Comparison of ENCODE assay signal across 8 mouse cellular contexts in the genomic region with DNA sequence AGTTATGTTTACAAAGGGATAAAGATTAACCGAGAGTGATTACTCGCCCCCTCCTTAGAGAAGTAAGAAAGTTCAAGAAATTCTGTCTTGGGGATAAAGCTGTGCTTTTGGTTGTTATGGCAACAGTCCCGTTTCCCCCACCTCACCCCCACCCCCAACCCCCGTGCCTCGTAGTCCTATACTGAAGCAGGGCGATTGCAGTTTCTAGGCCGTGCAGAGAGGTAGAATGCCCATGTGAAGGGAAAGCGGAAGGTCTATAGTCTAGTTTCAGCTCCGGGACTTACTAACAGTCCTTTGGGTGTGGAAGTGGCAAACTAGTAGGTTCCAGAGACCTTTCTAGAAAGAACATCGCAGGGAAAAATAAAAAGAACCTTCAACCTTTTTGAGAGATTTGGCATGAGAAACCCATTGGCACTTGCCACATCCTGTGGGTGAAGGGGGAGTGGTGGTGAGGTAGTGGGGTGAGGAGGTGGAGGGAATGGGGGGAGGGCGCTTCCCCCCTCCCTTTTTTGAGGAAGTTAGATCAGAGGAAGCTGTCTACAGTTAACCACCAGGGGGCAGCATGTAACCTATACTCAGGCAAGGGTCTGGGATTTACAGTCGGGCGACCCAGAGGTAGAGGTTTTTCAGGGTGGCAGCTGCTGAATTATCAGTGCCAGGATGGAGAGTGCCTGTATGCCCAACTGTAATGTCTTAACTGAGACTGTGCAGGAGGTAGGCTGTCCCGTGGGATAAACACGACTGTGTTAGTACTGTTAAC. TPM values are rescaled to one million over a fixed set of nuclear protein-coding genes. Genes with fewer than 3 reads are reported as not detected.
DNase-seq lines count a peak whose midpoint lies in the region; ATAC-seq and TF ChIP-seq lines count a peak whose summit lies in the region.

No protein-coding gene starts in this region.

- no peaks in the 10 kb centered on the region for H3K27me3 ChIP-seq in MEL (ENCODE audit: control insufficient read depth in 1 of 2, insufficient read depth in 2 of 2, low read length in 2 of 2)
- H3K27me3 ChIP-seq in forebrain, embryonic 15.5 days = 0 out of 2 replicates have a peak, but pooled peaks cover 3% of the 10 kb centered on the region
- peaks cover 5% of the 10 kb centered on the region for H3K27me3 ChIP-seq in neural tube, embryonic 15.5 days (replicated peaks)

- H3K4me1 ChIP-seq in MEL (ENCODE audit: control insufficient read depth in 1 of 2, insufficient read depth in 2 of 2, low read length in 2 of 2) = peaks cover 16 to 23% of the 10 kb centered on the region in 2 experiments
- H3K4me1 ChIP-seq in forebrain, embryonic 15.5 days = peaks cover 17% of the 10 kb centered on the region
- peaks cover 16% of the 10 kb centered on the region for H3K4me1 ChIP-seq in neural tube, embryonic 15.5 days

- H3K4me2 ChIP-seq in forebrain, embryonic 15.5 days (replicated peaks) = peak overlapping the region; percentile 40
- peak overlapping the region; percentile 26 for H3K4me2 ChIP-seq in neural tube, embryonic 15.5 days

- H3K36me3 ChIP-seq in MEL (ENCODE audit: control insufficient read depth in 1 of 2, insufficient read depth in 2 of 2, low read length in 2 of 2) = peaks cover 0 to 17% of the 10 kb centered on the region in 2 experiments; a peak in 2 of 4 replicates
- no peaks in the 10 kb centered on the region for H3K36me3 ChIP-seq in forebrain, embryonic 15.5 days
- H3K36me3 ChIP-seq in neural tube, embryonic 15.5 days = no peaks in the 10 kb centered on the region

- H3K4me3 ChIP-seq in MEL (ENCODE audit: control insufficient read depth in 1 of 2, insufficient read depth in 1 of 2, low read depth in 2 of 2, low read length in 2 of 2) = peak overlapping the region; percentile 21 to 32; a peak in 3 of 4 replicates
- 0 out of 2 replicates have a peak overlapping the region, but pooled peaks have one; percentile 5 for H3K4me3 ChIP-seq in forebrain, embryonic 15.5 days
- peak overlapping the region; percentile 31; the same call in 1 of the 2 replicates for H3K4me3 ChIP-seq in layer of hippocampus, adult 2 months
- no peak overlapping the region for H3K4me3 ChIP-seq in neural tube, embryonic 15.5 days (replicated peaks)

- peak overlapping the region; percentile 30 for H3K9ac ChIP-seq in MEL (ENCODE audit: control insufficient read depth, low read depth, low read length, poor library complexity, severe bottlenecking)
- no peak overlapping the region for H3K9ac ChIP-seq in forebrain, embryonic 15.5 days (replicated peaks)
- no peak overlapping the region for H3K9ac ChIP-seq in neural tube, embryonic 15.5 days (replicated peaks)

- 3% methylated on average over 15 of the region's 15 CpGs for WGBS in forebrain, embryonic 15.5 days
- WGBS in neural tube, embryonic 15.5 days = 22% methylated on average over 15 of the region's 15 CpGs

- no peaks in the 10 kb centered on the region for H3K79me2 ChIP-seq in MEL (ENCODE audit: control insufficient read depth, insufficient read depth, low read length, poor library complexity)

- TF ChIP-seq POLR2A in MEL (IDR thresholded peaks at IDR 0.05; ENCODE audit: control insufficient read depth in 1 of 2, insufficient read depth in 1 of 2, low read depth in 1 of 2, low read length in 2 of 2, poor library complexity in 1 of 2) = no peak

- TF ChIP-seq CTCF in MEL (IDR thresholded peaks at IDR 0.05 in 2 of 3, conservative IDR thresholded peaks at IDR 0.05 in 1 of 3; ENCODE audit: control insufficient read depth in 1 of 3, insufficient read depth in 1 of 3, low read depth in 2 of 3, low read length in 3 of 3, poor library complexity in 1 of 3, severe bottlenecking in 1 of 3) = peak; percentile 57 to 78 (median 65)
- TF ChIP-seq CTCF in layer of hippocampus, adult 2 months (conservative IDR thresholded peaks at IDR 0.05) = peak; percentile 93

- peak; percentile 73; the same call in 1 of the 2 replicates for ATAC-seq in forebrain, embryonic 15.5 days (replicated peaks)
- peak; percentile 35; the same call in 1 of the 2 replicates for ATAC-seq in neural tube, embryonic 15.5 days (ENCODE audit: low FRiP score)

- TF ChIP-seq EP300 in MEL (IDR thresholded peaks at IDR 0.05; ENCODE audit: low read depth in 1 of 2, low read length in 2 of 2) = peak; percentile 12 to 23; a peak in 2 of 4 replicates

- H3K27ac ChIP-seq in MEL (ENCODE audit: control insufficient read depth, low read depth, low read length) = no peak overlapping the region
- no peak overlapping the region for H3K27ac ChIP-seq in forebrain, embryonic 15.5 days (replicated peaks)
- H3K27ac ChIP-seq in layer of hippocampus, adult 2 months = peak overlapping the region; percentile 80
- no peak overlapping the region for H3K27ac ChIP-seq in neural tube, embryonic 15.5 days (replicated peaks)

- peak; percentile 90 for DNase-seq in MEL (ENCODE audit: low read depth, low spot score)
- DNase-seq in c-Kit-positive CD71-positive TER-119-negative erythroid progenitor cells, embryonic 14.5 days (ENCODE audit: low read depth) = peak; percentile 36
- DNase-seq in heart, postnatal 4 days = peak; percentile 67
- peak; percentile 79 to 83 for DNase-seq in layer of hippocampus, adult 2 months (ENCODE audit: low spot score in 2 of 2)
- DNase-seq in lung, adult 18-20 months = peak; percentile 43 to 61
- DNase-seq in testis, postnatal 14 days (ENCODE audit: low spot score) = peak; percentile 53

- no peaks in the 10 kb centered on the region for H3K9me3 ChIP-seq in MEL (replicated peaks; ENCODE audit: insufficient read depth, low read length)
- no peaks in the 10 kb centered on the region for H3K9me3 ChIP-seq in forebrain, embryonic 15.5 days
- H3K9me3 ChIP-seq in neural tube, embryonic 15.5 days (replicated peaks) = no peaks in the 10 kb centered on the region

- peak; percentile 71 for TF ChIP-seq RAD21 in MEL (IDR thresholded peaks at IDR 0.05; ENCODE audit: low read depth, low read length)

TF ChIP-seq in MEL, 35 proteins besides CTCF, POLR2A, EP300 and RAD21:
- TF ChIP-seq USF1 (IDR thresholded peaks at IDR 0.05; ENCODE audit: low read depth, low read length) (no peak), MAZ (IDR thresholded peaks at IDR 0.05; ENCODE audit: low read depth, low read length) (peak; percentile 71), RCOR1 (IDR thresholded peaks at IDR 0.05; ENCODE audit: low read depth, low read length) (no peak), HCFC1 (IDR thresholded peaks at IDR 0.05; ENCODE audit: low read depth, low read length) (peak; percentile 25; the same call in 1 of the 2 replicates), TCF12 (IDR thresholded peaks at IDR 0.05; ENCODE audit: low read depth, low read length) (no peak), UBTF (IDR thresholded peaks at IDR 0.05; ENCODE audit: borderline replicate concordance, insufficient read depth, low read depth, low read length) (no peak), GABPA (IDR thresholded peaks at IDR 0.05; ENCODE audit: low read depth, low read length) (no peak), MYB (IDR thresholded peaks at IDR 0.05; ENCODE audit: low read depth, low read length) (no peak), SIN3A (IDR thresholded peaks at IDR 0.05; ENCODE audit: low read length) (peak; percentile 36; the same call in 1 of the 2 replicates), MEF2A (IDR thresholded peaks at IDR 0.05; ENCODE audit: extremely low read depth, insufficient replicate concordance, low read depth, low read length, poor library complexity, severe bottlenecking) (no peak), ZC3H11A (IDR thresholded peaks at IDR 0.05; ENCODE audit: low read depth, low read length) (peak; percentile 77), CHD2 (IDR thresholded peaks at IDR 0.05; ENCODE audit: low read length) (no peak), GATA1 (IDR thresholded peaks at IDR 0.05; ENCODE audit: low read depth, low read length) (no peak), POLR2AphosphoS5 (IDR thresholded peaks at IDR 0.05; ENCODE audit: borderline replicate concordance, low read depth, low read length) (no peak), SMC3 (IDR thresholded peaks at IDR 0.05; ENCODE audit: low read depth, low read length) (peak; percentile 78), KAT2A (conservative IDR thresholded peaks at IDR 0.05; ENCODE audit: low read depth, low read length) (no peak), ELF1 (IDR thresholded peaks at IDR 0.05; ENCODE audit: low read depth, low read length) (peak; percentile 32; the same call in 1 of the 2 replicates)

RNA-seq across cellular contexts. Expression of a gene that starts 43.4 kb away (rescaled TPM):
- total RNA-seq in MEL (2012; rRNA removed) = 49.8 and 52.1 TPM in 2 replicates
- 100 to 1,000 TPM in 1 of 2 experiments, 10 to 100 TPM in 1; 46.4 to 137 TPM for polyA plus RNA-seq in MEL (2012; ENCODE audit: insufficient read depth in 1 of 2, insufficient read length in 2 of 2, low read depth in 1 of 2, low replicate concordance in 2 of 2, missing spikeins in 1 of 2)
- polyA plus RNA-seq in forebrain, embryonic 15.5 days (2015; fragmentation: Nextera tagmentation; extraction: Ambion mirVana) = 8.7 and 9.2 TPM in 2 replicates
- total RNA-seq in heart, postnatal 4 days (2021) = 10 to 100 TPM; 40.0 to 40.8 TPM
- 10 to 100 TPM; 48.7 to 49.7 TPM for total RNA-seq in layer of hippocampus, adult 2 months (2021)
- polyA plus RNA-seq in neural tube, embryonic 15.5 days (2015; fragmentation: Nextera tagmentation; extraction: Ambion mirVana) = 10.0 and 10.4 TPM in 2 replicates

Comparison
In these comparisons a context has a peak if more than half of its experiments do, and no peak if none do; other contexts are left out.
1. DNase-seq: peak in every context shown above with its lines; median percentile 90 in MEL; 81 in layer of hippocampus, adult 2 months; 67 in heart, postnatal 4 days; 53 in testis, postnatal 14 days; 52 in lung, adult 18-20 months; 36 in c-Kit-positive CD71-positive TER-119-negative erythroid progenitor cells, embryonic 14.5 days.